Mouse (Mus musculus) heart, postnatal 36 days (tissue): ENCODE measurements around the gene Snhg11. TPM values are rescaled to one million over a fixed set of nuclear protein-coding genes. Genes with fewer than 3 reads are reported as not detected.
A peak's percentile ranks its signal among the peaks of the same experiment; 100 is the strongest.

Experiments used
- DNase-seq, 2 experiments: peaks; one replicate each; pipeline ENCODE4 v3.0.0; 2021 to 2022
- intact Hi-C: fragments of 180-260 bp; cut with DNase I; formaldehyde crosslinking; loops from one replicate; pipeline ENCODE4 v1.15.1; 2025
- total RNA-seq, 2 experiments: library from RNA; stranded (reverse); gene quantifications; 2 replicates each; pipeline ENCODE4 v1.2.3; 2021

The Snhg11 gene
- total RNA-seq: not detected

DNA sequence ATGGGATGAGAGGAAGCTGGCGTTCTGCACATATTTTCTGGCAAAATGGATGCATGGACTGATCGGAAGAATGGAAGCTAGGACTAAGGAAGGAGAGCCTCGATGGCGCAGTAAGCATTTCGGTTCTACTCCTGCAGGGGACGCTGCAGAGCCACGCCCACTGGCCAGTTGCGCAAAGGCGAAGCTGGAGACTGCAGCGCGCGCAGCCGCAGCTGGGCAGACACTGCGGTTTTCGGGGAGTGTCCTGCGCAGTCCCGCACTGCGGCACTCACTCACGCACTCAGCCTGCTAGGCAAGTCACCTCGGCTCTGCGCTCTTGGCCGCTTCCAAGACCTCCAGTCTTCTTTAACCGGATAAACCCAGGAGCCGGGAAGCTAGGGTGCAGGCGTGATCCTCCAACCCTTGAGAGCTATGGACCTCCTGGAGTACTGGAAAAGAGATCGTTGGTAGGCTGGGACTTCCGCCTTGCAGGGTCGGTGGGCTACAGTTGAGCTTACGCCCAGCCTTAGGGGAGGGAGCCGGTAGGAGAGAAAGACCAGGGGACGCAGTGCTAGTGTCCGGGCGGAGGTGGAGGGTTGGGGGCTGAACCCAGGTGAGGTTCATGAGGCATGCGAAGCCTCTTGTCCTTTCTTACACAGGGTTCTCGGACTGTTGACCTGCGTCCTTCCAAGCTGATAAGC, at the start of gene Snhg11:
Snhg11 (plus strand) TSS at position 196 of the 680 bp plus-strand sequence.
- no peak for DNase-seq
- intact Hi-C loops: no loop called here

DNA sequence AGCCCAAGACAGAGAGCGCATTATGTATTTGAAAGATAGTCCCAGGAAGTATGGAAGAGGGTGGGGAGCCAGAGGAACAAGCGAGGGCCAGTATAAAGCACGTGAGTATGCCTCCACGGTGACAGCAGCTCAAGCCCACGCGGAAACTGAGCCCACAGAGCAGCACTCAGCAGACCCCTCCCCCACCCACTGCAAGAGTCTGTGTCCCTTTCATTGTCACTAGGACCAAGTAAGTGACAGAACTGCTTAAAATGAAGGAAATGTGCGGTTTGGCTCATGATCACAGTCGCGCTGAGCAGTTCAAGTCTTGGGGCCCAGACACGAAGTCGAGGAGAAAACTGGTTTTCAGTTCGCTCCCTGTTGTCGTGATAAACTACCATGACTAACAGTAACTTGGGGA, 41.1 kb upstream of the Snhg11 start:
- DNase-seq: no peak
- intact Hi-C loops: no loop called here

DNA sequence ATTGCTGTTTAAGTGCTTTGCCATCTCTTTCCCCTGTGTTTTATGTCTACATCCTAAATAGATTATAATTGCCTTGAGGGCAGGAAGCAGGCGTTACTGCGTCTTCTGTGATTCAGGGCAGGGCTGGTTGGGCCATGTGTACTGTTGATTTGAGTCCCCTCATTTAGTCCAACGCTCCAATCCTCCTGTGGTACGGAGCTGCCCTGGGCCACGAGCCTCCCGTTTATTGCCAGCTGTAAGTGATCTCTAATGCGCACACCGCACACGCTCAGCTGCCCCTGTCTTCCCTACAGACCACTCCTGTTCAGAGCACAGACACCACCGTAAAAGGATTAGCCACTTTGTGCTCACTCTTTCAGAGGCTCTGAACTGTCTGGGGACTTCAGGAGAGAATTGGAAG, 37.7 kb upstream of the Snhg11 start:
- intact Hi-C loops: no loop called here
- DNase-seq: no peak

DNA sequence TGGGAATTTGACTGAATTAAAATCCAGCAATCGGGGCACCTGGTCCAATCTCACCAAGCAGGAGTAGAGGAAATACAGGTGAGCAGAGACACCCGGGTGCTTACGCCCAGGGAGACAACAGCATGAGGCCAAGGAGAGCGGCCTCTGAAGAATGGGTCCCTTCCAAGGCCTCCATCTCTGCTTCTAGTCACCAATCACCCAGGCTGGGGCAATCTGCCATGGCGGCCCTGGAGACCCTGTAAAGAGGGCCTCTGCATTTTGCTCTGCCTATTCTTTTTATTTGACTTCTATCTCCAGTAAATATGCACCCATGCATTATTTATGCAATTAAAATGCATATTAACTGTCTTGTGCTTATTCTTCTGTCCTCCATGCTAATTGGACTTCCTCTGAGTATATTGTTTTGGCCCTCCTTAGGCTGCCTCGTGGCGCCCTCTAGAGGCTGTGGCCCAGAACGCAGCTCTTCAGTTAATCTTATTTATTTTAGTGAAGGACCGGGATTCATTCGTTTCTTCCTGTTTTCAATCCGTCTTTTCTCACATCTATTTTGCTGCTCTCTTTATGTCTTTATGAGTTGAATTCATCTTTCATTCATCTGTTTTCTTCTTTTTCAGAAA, 35.4 kb upstream of the Snhg11 start:
- DNase-seq: peak; percentile 31 to 66
- intact Hi-C loops: loop anchor here (1.0 to 10.0 kb wide), 4 partner anchors 58 to 735 kb away; no protein-coding TSS in a partner anchor

DNA sequence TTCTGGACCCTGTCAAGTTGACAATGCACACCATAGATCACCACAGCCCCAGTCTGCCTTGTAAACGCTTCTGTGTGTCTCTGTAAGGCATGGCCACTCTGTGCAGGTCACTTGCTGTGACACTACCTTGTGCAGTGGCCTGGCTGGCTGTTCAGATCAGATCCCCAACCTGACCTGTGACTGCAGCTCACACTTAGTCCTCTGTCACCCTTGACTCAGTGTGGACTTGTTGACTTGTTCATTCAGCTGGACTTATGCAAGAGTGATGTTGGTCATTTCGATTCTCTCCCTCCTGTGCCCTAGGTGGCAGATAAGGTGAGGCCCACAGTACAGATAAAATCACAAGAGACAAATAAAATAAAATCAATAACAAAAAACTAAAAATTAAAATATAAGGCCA, 34.1 kb upstream of the Snhg11 start:
- intact Hi-C loops: loop anchor here (5.0 to 10.0 kb wide), 3 partner anchors 59 to 737 kb away; no protein-coding TSS in a partner anchor
- DNase-seq: no peak

DNA sequence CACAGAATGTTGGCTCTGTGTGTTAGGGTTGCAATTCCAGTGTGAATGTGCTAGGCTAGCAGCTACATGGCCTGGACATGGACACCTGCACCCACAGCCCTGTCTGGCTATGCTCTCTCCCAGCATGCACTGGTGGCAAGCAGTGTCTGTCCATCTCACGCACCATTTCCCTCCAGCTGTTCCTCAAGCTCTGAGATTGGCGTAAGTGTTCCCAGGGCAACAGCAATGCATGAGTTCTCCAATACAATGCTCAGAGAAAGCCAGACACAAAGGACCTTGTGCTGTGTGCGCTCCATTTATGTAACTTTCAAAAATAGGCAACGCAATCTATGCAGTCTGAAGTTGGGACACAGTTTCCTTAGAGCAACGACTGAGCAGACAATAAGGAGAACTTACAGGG, 31.9 kb upstream of the Snhg11 start:
- no peak for DNase-seq
- intact Hi-C loops: loop anchor here (5.0 to 10.0 kb wide), 3 partner anchors 61 to 739 kb away; no protein-coding TSS in a partner anchor

DNA sequence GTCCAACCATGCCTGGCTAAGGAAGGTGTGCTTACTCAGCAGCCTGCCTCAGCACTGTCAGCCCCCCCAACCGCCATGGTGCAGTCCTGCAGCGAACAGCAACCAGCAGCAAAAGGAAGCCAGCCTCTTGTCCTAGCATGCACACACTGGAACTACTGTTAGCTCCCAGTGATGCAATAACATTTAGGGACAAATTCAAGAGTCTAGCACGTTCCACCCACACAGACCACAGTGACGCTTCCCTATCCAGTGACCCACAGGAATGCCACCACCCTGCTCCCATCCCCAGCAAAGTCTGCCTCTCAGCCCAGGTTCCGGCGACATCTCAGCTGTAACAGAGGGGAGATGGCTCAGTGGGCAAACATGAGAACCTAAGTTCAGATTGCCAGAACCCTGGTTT, 29.0 kb upstream of the Snhg11 start:
- intact Hi-C loops: loop anchor here (10.0 kb wide), 2 partner anchors 302 to 742 kb away; no protein-coding TSS in a partner anchor
- no peak for DNase-seq

DNA sequence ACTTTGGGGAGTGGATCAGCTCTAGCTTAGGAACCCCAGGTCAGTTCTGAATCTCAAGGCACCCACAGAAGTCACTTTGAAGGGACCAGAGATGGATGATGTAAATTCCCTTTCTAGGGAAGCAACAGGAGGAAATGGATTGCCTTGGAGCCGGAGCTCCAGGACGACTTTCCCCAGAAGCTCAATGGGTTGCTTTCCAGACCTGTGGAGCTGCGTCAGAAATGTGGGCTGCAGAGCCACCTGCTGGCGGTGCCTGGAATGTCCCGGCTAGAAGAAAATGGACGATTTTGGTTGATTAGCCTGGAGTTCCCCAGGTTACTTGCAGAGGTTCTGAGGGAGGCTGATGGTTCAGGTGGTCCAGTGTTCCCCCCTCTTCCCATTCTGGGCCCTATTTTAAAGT, 27.6 kb upstream of the Snhg11 start:
- intact Hi-C loops: loop anchor here (2.0 to 10.0 kb wide), 3 partner anchors 141 to 743 kb away; no protein-coding TSS in a partner anchor
- peak; percentile 63 to 77 for DNase-seq

DNA sequence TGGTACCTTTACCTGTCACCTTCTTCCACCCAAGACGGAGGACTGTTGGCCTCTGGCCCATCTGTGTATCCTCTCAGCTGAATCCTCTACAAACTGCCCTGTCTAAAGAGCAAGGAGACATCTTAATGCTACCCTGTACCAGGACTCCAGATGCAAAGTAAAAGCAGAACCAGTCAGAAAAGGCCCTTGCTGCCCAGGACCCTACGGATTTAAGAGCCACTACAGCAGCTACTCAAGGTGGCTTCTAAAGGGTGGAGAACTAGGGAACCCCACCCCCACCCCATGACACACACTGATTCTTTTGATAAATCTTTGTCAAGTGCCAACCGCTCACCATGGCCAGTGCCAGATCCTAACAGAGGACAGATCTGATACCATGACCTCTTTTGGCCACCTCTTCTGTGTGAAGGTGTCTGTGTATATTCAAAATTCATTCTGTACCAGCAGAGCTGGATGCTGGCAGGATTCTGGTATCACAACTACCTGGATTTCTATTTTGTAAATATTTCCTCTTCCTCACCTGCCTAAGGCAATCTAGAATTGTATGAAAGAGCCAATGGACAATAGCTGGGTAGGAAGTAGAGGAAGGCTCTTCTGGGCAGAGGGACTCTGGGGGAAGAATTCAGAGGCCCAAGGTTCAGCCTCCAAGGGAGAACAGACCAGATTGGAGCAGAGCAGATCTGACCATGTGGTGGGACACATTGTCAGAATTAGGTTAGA, 22.5 kb upstream of the Snhg11 start:
- no peak for DNase-seq
- intact Hi-C loops: no loop called here

DNA sequence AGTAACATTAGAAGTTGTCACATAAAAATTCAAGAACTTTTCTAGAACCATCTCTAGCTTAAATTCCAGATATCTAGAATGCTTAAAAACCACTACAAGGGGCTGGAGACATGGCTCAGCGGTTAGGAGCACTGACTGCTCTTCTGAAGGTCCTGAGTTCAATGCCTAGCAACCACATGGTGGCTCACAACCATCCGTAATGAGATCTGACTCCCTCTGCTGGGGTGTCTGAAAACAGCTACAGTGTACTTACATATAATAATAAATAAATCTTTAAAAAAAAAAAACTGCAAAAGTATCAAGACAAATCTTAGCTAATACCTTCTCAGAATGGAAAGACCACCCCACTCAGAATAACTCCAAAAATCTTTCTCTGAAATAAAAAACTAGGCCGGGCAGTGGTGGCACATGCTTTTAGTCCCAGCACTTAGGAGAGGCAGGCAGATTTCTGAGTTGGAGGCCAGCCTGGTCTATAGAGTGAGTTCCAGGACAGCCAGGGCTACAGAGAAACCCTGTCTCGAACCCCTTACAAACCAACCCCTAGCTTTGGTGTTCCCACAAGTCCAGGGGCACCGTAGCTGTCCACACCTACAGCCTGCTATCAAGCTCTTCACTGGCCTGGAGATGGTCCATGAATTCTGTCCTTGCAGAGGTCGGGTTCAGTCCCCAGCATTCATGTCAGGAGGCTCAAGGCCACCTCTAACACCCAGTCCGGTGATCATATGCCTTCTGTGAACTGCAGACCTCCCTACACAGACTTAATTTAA, 20.9 kb upstream of the Snhg11 start:
- DNase-seq: no peak
- intact Hi-C loops: no loop called here

DNA sequence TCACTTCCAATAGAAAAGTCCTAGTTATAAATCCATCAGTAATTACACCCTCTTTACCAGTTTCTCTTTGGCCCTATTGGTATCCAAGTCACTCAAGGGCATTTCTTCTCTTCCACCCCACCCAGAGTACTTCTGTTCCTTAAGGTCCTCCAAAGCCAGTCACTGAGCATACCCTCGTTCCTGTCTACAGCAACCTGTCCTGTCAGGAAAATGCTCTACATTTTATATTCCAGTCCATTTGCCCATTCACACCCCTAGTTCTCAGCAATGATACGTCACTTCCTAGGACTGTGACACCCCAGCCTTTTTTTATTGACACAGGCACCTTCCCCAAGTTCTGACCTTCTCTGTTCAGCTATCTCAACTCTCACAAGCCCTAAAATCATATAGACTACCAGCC, 20.2 kb upstream of the Snhg11 start:
- DNase-seq: no peak
- intact Hi-C loops: no loop called here

DNA sequence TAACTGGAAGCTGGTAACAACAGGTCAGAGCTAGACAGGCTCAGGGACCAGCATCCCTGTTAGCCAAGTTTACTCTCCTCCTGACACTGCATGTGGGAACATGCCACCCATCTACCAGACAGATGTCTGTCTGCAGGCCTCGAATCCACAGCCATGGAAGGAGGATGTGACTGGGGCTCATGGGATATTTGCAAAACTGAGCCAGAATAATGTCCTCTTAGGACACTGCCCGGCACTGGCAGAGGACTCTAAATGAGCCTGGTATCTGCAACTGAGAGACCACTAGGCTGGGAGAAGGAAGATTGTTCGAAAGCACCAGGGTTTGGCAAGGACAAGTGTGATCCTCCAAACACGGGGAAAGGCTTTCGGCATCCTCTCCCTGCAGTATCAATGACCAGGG, 19.3 kb upstream of the Snhg11 start:
- no peak for DNase-seq

DNA sequence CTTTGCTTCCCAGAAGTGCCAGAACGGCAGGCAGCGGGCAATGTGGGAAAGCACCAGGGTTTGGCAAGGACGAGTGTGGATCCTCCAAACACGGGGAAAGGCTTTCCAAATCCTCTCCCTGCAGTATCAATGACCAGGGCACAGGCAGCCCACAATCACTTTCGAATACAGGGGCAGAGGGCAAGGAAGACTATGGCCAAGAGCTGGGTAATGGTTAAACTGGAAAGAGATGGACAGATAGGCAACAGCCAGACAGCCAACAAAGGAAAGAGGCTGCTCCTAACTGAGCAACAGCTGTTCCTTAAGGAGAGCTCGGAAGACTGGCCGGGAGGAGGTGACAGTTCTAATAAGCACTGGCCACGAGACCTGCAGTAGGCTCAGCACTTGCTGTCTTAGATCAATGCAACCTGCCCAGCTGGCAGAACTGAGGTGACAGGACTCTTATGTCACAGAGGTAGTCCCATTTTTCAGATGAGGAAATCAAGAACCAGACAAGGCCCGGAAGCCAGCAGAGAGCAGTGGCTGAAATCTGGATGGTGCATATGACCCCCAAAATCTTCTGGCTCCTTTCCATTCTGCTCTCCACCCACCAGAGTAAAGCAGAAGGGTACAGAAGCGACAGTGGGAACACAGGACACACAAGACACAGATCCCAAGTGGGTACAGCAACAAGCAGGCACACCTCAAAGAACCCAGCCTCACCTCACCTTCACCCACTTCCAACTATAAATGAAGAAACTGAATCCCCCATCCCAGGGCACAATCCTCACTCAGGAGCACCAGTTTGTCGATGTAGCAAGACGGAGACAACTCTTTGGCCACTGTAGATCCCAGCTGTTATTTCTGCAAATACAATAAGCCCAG, 15.4 kb upstream of the Snhg11 start:
- no peak for DNase-seq
- intact Hi-C loops: no loop called here

More for the DNA sequence above, 19.3 kb upstream of the Snhg11 start:
- intact Hi-C loops: no loop called here

DNA sequence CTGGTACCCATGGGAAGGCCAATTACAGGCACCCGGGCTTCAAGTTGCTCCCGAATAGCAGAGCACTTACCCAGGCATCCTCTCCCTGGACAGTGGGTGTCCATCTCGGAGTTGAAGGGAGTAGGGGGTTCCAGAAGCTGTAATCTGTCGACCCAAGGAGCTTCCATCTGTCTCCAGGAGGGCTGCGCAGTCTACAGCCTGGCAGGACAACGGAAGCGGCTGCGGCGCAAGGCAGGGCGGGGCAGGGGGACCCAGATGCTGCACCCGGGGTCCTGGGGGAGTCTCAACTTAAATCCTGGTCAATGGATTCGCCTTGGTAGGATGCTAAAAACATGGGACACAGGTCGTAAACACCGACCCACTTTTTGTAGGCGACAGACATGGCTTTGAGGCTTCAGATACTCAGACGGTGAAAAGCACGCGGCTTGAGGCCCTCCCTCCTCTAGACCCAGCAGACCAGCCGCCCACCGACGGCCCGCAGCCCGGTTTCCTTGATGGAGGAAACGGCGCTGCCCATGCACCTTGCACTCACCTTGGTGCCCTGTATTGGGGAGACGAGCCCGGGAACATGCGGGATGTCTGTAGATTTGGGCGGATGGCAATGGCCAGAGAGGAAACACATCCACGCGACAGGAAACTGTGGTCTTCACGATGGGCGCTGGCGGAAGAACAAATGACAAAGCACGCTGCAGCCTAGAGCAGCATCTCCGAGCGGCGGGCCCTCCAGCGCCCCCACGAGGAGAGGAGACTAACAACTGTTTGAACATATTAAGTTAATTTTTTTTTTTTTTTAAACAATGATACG, 14.4 kb upstream of the Snhg11 start:
- intact Hi-C loops: no loop called here
- peak; percentile 80 to 81 for DNase-seq

DNA sequence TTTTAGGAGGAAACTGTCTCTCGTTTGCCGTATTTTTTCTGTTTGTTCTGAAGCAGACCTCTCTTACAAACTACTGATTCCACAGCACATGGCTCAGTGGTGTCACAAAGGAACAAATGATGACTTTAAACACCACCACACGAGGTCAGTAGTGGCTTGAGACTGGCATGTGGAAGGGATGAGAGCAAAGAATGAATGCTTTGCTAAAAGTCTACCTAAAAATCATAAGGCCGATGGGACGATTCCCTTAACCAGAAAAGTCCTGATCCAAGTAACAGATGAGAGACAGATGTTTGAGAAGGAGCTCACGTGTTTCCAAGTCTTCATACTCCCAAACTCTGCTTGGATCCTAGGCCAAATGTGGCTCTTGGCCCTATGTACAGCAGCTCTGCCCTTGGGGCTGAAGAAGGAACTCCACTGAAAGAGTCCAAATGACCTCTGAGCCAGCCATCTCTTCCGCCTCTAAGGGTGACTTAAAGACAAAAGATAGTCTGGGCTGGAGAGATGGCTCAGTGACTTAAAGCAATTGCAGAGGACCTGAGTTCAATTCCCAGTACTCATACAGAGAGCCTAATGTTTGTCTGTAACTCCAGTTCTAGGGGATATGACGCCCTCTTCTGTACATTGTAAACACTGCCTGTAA, 13.6 kb upstream of the Snhg11 start:
- DNase-seq: peak in 1 of 2 experiments; percentile 12
- intact Hi-C loops: no loop called here

DNA sequence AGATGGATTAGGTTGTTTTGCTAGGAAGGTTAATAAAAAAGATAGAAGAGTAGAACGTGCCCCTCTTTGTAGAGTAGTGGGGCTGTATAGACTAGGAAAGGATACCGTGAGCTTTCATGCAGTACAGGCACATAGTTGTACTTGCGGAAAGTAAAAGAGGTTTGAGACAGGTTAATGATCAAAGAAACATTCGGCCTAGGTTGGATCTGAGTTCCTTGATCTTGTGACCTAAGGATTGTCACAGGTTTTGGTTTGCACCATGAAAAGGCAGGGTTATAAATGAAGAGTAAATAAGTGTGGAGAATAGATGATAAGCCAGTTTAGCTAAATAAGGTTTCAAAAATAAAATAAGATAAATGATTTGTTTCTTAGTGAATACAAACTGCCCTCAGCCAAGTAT, 11.3 kb upstream of the Snhg11 start:
- no peak for DNase-seq
- intact Hi-C loops: no loop called here

DNA sequence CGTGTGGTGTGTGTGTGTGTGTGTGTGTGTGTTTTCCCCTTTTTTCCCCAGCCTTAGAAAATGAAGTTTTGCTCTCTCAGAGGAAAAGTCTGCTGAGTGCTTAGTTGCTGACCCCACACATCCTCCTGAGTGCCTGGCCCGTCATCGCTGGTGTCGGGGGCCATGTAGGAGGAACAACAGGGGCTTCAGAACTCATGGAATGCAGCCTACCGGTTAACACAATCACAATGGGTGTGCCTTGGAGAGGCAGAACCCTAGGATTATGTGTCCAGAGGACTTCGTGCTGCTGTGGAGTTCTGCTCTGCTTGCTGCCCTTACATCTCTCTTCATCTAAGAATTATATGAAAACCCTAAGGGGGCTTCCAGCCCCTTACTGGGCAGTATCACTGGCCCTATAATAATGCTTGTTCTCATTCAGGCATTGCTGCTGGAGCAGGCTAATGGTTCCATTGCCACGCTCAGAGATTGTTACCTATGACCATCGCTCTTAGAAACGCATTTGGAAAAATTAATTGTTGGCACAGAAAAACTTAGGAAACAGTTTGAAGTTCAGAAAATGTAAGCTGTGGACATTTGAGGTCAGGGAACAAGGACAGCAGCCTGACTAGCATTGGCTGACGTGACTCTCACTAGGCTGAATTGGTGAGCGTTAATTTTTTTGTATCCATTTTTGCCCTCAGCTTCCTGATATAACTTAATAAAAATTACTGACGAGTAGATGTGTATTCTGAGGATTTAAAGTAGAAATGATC, 10.2 kb upstream of the Snhg11 start:
- intact Hi-C loops: no loop called here
- no peak for DNase-seq

DNA sequence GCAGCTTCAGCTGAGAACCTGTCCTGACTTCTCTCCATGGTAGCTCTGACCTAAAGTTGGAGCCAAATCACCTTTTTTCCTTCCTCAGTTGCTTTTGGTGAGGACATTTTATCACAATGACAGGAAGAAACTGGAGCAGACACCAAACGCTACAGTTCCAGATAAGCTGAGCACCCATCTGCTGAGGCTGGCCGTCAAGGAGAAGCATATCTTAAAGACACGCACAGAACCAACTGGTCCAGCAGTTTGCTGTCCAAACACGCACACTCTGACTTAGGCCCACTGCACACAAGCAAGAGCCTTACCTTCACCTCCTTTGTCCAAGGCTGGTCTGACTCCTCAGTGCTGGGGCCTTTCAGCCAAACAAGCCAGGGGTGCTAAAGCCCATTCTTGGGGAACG, 7.8 kb upstream of the Snhg11 start:
- intact Hi-C loops: no loop called here
- no peak for DNase-seq
